Mouse (Mus musculus) MEL (cell line): ENCODE measurements around the gene Ttc17. TPM values are rescaled to one million over a fixed set of nuclear protein-coding genes. Genes with fewer than 3 reads are reported as not detected.

Source experiments
- DNase-seq: peaks from one replicate; pipeline ENCODE4 v3.0.0; 2011; ENCODE audit warnings: low read depth, low spot score
- H3K27ac ChIP-seq: 2 replicates; pipeline ENCODE4 v1.5.1; 2012; ENCODE audit warnings: low read depth, mild to moderate bottlenecking, control low read depth, low read length, moderate library complexity; ENCODE audit not compliant: control insufficient read depth
- H3K27me3 ChIP-seq, 2 experiments: fragments of 150-350 bp in 1 of 2; sonication (generic) in 1 of 2; 2 replicates each; pipeline ENCODE4 v1.6.1; 2012; ENCODE audit warnings: low read length in 2 of 2, mild to moderate bottlenecking in 2 of 2, improper control_type of control experiment in 1 of 2, moderate library complexity in 1 of 2; ENCODE audit not compliant: insufficient read depth in 2 of 2, control insufficient read depth in 1 of 2
- H3K36me3 ChIP-seq, 2 experiments: 2 replicates each; pipeline ENCODE4 v1.6.1; 2012 to 2014; ENCODE audit warnings: low read length in 2 of 2, improper control_type of control experiment in 1 of 2, inconsistent platforms in 1 of 2, mild to moderate bottlenecking in 1 of 2; ENCODE audit not compliant: insufficient read depth in 2 of 2, control insufficient read depth in 1 of 2
- H3K4me1 ChIP-seq, 2 experiments: fragments of 150-350 bp in 1 of 2; sonication (generic) in 1 of 2; 2 replicates each; pipeline ENCODE4 v1.6.1; 2012; ENCODE audit warnings: low read length in 2 of 2, improper control_type of control experiment in 1 of 2, mild to moderate bottlenecking in 1 of 2; ENCODE audit not compliant: insufficient read depth in 2 of 2, control insufficient read depth in 1 of 2
- H3K4me3 ChIP-seq, 2 experiments: fragments of 150-350 bp in 1 of 2; sonication (generic) in 1 of 2; 2 replicates each; pipeline ENCODE4 v1.5.1; 2012; ENCODE audit warnings: low read depth in 2 of 2, low read length in 2 of 2, mild to moderate bottlenecking in 2 of 2, moderate library complexity in 2 of 2, control low read depth in 1 of 2, improper control_type of control experiment in 1 of 2; ENCODE audit not compliant: control insufficient read depth in 1 of 2, insufficient read depth in 1 of 2
- H3K79me2 ChIP-seq: 2 replicates; pipeline ENCODE4 v1.6.1; 2012; ENCODE audit warnings: mild to moderate bottlenecking, low read length, moderate library complexity; ENCODE audit not compliant: control insufficient read depth, poor library complexity, insufficient read depth
- H3K9ac ChIP-seq: 2 replicates; pipeline ENCODE4 v1.6.1; 2012; ENCODE audit warnings: low read depth, mild to moderate bottlenecking, control low read depth, low read length, moderate library complexity; ENCODE audit not compliant: control insufficient read depth, poor library complexity, severe bottlenecking
- H3K9me3 ChIP-seq: fragments of 150-350 bp; sonication (generic); replicated peaks from 2 replicates; pipeline ENCODE4 v1.6.1; 2012; ENCODE audit warnings: mild to moderate bottlenecking, low read length, improper control_type of control experiment, moderate library complexity; ENCODE audit not compliant: insufficient read depth
- BHLHE40 ChIP-seq: IDR thresholded peaks from 2 replicates; pipeline ENCODE4 v1.6.1; 2012; ENCODE audit warnings: low read depth, mild to moderate bottlenecking, inconsistent platforms, low read length, improper control_type of control experiment, borderline replicate concordance
- ELF1 ChIP-seq: IDR thresholded peaks from 2 replicates; pipeline ENCODE4 v1.6.1; 2014; ENCODE audit warnings: low read depth, mild to moderate bottlenecking, inconsistent platforms, low read length, improper control_type of control experiment, moderate library complexity
- EP300 ChIP-seq, 2 experiments: IDR thresholded peaks; 2 replicates each; pipeline ENCODE4 v1.6.1; 2011; ENCODE audit warnings: improper control_type of control experiment in 2 of 2, low read length in 2 of 2, low read depth in 1 of 2, mild to moderate bottlenecking in 1 of 2
- GATA1 ChIP-seq: IDR thresholded peaks from 2 replicates; pipeline ENCODE4 v1.6.1; 2011; ENCODE audit warnings: low read depth, low read length, improper control_type of control experiment
- HCFC1 ChIP-seq: IDR thresholded peaks from 2 replicates; pipeline ENCODE4 v1.6.1; 2012; ENCODE audit warnings: low read depth, mild to moderate bottlenecking, inconsistent platforms, low read length, improper control_type of control experiment, moderate library complexity
- JUND ChIP-seq: IDR thresholded peaks from 2 replicates; pipeline ENCODE4 v1.6.1; 2011; ENCODE audit warnings: low read depth, mild to moderate bottlenecking, improper control_type of control experiment, low read length
- KAT2A ChIP-seq: conservative IDR thresholded peaks from 2 replicates; pipeline ENCODE4 v1.6.1; 2012; ENCODE audit warnings: low read depth, low read length, improper control_type of control experiment, inconsistent platforms
- MAFK ChIP-seq: IDR thresholded peaks from 2 replicates; pipeline ENCODE4 v1.6.1; 2011; ENCODE audit warnings: low read depth, mild to moderate bottlenecking, low read length, improper control_type of control experiment, borderline replicate concordance
- MAX ChIP-seq: IDR thresholded peaks from 2 replicates; pipeline ENCODE4 v1.6.1; 2011; ENCODE audit warnings: low read length, improper control_type of control experiment
- MAZ ChIP-seq: IDR thresholded peaks from 2 replicates; pipeline ENCODE4 v1.6.1; 2012; ENCODE audit warnings: low read depth, mild to moderate bottlenecking, inconsistent platforms, low read length, improper control_type of control experiment
- MEF2A ChIP-seq: IDR thresholded peaks from 2 replicates; pipeline ENCODE4 v1.6.1; 2014; ENCODE audit warnings: low read depth, mild to moderate bottlenecking, inconsistent platforms, low read length, improper control_type of control experiment; ENCODE audit not compliant: poor library complexity, insufficient replicate concordance, severe bottlenecking; ENCODE audit errors: extremely low read depth
- MYC ChIP-seq: IDR thresholded peaks from 2 replicates; pipeline ENCODE4 v1.6.1; 2011; ENCODE audit warnings: low read depth, mild to moderate bottlenecking, low read length, improper control_type of control experiment, moderate library complexity
- NELFE ChIP-seq: IDR thresholded peaks from 2 replicates; pipeline ENCODE4 v1.6.1; 2011; ENCODE audit warnings: low read depth, low read length, improper control_type of control experiment
- POLR2AphosphoS2 ChIP-seq: IDR thresholded peaks from 2 replicates; pipeline ENCODE4 v1.6.1; 2011; ENCODE audit warnings: low read length, improper control_type of control experiment
- POLR2AphosphoS5 ChIP-seq: IDR thresholded peaks from 2 replicates; pipeline ENCODE4 v1.6.1; 2012; ENCODE audit warnings: low read depth, borderline replicate concordance, mild to moderate bottlenecking, inconsistent platforms, low read length, moderate library complexity, mixed read lengths
- SIN3A ChIP-seq: IDR thresholded peaks from 2 replicates; pipeline ENCODE4 v1.6.1; 2012; ENCODE audit warnings: low read length, improper control_type of control experiment, inconsistent platforms
- TAL1 ChIP-seq: IDR thresholded peaks from 2 replicates; pipeline ENCODE4 v1.6.1; 2012; ENCODE audit warnings: mild to moderate bottlenecking, inconsistent platforms, low read length, moderate library complexity, mixed read lengths
- TCF12 ChIP-seq: IDR thresholded peaks from 2 replicates; pipeline ENCODE4 v1.6.1; 2014; ENCODE audit warnings: low read depth, mild to moderate bottlenecking, inconsistent platforms, low read length, improper control_type of control experiment, moderate library complexity
- USF1 ChIP-seq: IDR thresholded peaks from 2 replicates; pipeline ENCODE4 v1.6.1; 2014; ENCODE audit warnings: low read depth, mild to moderate bottlenecking, inconsistent platforms, low read length, improper control_type of control experiment, moderate library complexity
- USF2 ChIP-seq, 2 experiments: IDR thresholded peaks; 2 replicates each; pipeline ENCODE4 v1.6.1; 2011 to 2012; ENCODE audit warnings: improper control_type of control experiment in 2 of 2, low read length in 2 of 2, borderline replicate concordance in 1 of 2, inconsistent platforms in 1 of 2, low read depth in 1 of 2, mild to moderate bottlenecking in 1 of 2; ENCODE audit not compliant: insufficient read depth in 1 of 2
- ZNF384 ChIP-seq: IDR thresholded peaks from 2 replicates; pipeline ENCODE4 v1.6.1; 2012; ENCODE audit warnings: low read depth, mild to moderate bottlenecking, inconsistent platforms, low read length, improper control_type of control experiment
- polyA plus RNA-seq, 2 experiments: library from polyadenylated mRNA; stranded (reverse) in 1 of 2; unstranded in 1 of 2; fragments of >175 nt in 1 of 2; fragments of >200 nt in 1 of 2; gene quantifications; 2 replicates each; pipeline versions ENCODE4 v1.2.1 to v1.2.4; 2012; ENCODE audit warnings: low replicate concordance in 2 of 2, low read depth in 1 of 2; ENCODE audit not compliant: insufficient read length in 2 of 2, insufficient read depth in 1 of 2, missing spikeins in 1 of 2
- total RNA-seq: library from RNA; depleted of rRNA; stranded (reverse); fragments of 300-350 nt; gene quantifications from 2 replicates; pipeline ENCODE4 v1.2.3, GENCODE M21; 2012

Ttc17 gene
- total and polyA plus RNA-seq, 3 experiments, result 7.0 to 10.2 TPM; not detected in 1

DNA sequence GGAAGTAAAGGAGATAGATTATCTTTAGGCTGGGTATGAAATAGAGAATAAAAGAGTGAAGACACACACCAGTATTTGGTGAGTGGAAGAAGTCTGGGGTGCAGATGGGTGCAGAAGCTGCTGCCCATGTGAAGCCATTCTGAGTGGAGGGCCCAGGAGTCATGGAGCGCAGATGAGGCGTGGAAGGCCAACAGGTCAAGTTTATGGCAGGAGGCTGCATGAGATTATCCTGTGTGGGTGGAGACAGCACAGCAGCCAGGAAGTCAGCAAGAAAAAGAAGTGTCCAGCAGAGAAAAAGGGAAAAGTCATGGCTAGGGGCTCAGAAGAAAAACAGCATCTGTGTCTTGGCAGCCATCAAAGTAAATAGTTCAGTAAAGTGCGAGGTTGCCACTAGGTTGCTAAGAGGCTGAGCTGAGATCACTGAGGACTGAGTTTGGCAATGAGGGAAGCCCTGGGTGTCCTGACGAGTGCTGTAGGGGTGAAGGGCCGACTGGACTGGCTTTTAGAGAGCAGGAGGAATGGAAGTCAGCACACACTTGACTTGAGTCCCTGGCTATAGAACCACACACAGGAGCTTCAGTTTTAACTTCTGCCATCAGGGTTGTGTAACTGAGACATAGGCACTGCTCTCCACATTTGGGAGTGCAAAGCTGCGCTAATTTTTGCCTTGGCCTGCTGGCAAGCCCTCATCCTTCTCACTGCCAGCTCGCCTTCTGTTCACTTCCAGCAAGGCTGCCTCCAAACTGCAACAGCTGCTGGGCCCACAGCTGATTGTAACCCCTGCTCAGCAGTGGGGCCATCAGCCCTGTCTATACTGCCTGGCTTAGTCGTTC is 8.1 kb downstream of the Ttc17 start:
- no peak for TF ChIP-seq TAL1
- TF ChIP-seq GATA1, result no peak
- no peak for TF ChIP-seq TCF12
- no peak for TF ChIP-seq BHLHE40
- no peak for TF ChIP-seq POLR2AphosphoS2
- TF ChIP-seq USF2 (IDR thresholded peaks at IDR 0.05; ENCODE audit: borderline replicate concordance in 1 of 2, insufficient read depth in 1 of 2, low read depth in 1 of 2, low read length in 2 of 2), result no peak
- TF ChIP-seq EP300 (IDR thresholded peaks at IDR 0.05; ENCODE audit: low read depth in 1 of 2, low read length in 2 of 2), result no peak
- no peak for TF ChIP-seq MAFK
- TF ChIP-seq JUND, result no peak
- TF ChIP-seq ELF1, result no peak
- TF ChIP-seq MYC, result no peak
- no peak for TF ChIP-seq SIN3A
- no peak for TF ChIP-seq HCFC1
- no peak for TF ChIP-seq KAT2A
- TF ChIP-seq NELFE, result no peak
- peaks cover 0 to 4% of the 10 kb centered on the region in 2 experiments; a peak in 3 of 4 replicates for H3K36me3 ChIP-seq
- H3K4me1 ChIP-seq, result peaks cover 0 to 2% of the 10 kb centered on the region in 2 experiments; a peak in 3 of 4 replicates
- no peaks in the 10 kb centered on the region for H3K9me3 ChIP-seq
- no peak overlapping the region for H3K27ac ChIP-seq
- no peaks in the 10 kb centered on the region for H3K27me3 ChIP-seq
- peaks cover 9% of the 10 kb centered on the region for H3K79me2 ChIP-seq
- H3K4me3 ChIP-seq, result no peak overlapping the region
- no peak overlapping the region for H3K9ac ChIP-seq
- DNase-seq, result no peak

- Histone ChIP-seq H3K27ac (no peak overlapping the region), H3K4me1 (no peaks in the 10 kb centered on the region; a peak in 3 of 4 replicates), H3K27me3 (no peaks in the 10 kb centered on the region), H3K9me3 (no peaks in the 10 kb centered on the region), H3K36me3 (peaks cover 0 to 4% of the 10 kb centered on the region in 2 experiments; a peak in 3 of 4 replicates), H3K4me3 (no peak overlapping the region), H3K79me2 (peaks cover 7% of the 10 kb centered on the region), H3K9ac (no peak overlapping the region)
- TF ChIP-seq TCF12 (no peak), MAZ (no peak), ZNF384 (no peak), GATA1 (no peak), MAFK (no peak), MYC (no peak), MAX (no peak), MEF2A (no peak), POLR2AphosphoS5 (no peak), KAT2A (no peak), USF1 (no peak)
- no peak for DNase-seq
Measured at GRCm38 (mm10) chr2:94397453-94397852, 9.0 kb downstream of the Ttc17 start.
